Mouse (Mus musculus) testis, postnatal 10 days (tissue): Measurements from ENCODE around the gene Rhox4a2.
"Not testable (repeated sequence)": the region's sequence is repeated elsewhere in the genome, so short reads cannot be mapped to it uniquely, and the experiment has no call there.

Source experiments
- DNase-seq: peaks from one replicate; pipeline ENCODE4 v3.0.0; 2021; ENCODE audit warnings: low spot score

Gene Rhox4a2

GRCm38 (mm10) chrX:37390548-37390947 is at the start of gene Rhox4a2:
Gene Rhox4a2, plus strand, starts transcription at chrX:37390848.
- DNase-seq: not testable (repeated sequence)

- DNase-seq: not testable (repeated sequence)
Measured at GRCm38 (mm10) chrX:37379728-37380127, 10.9 kb upstream of the Rhox4a2 start, which contains the start of gene Rhox3a2. Gene Rhox3a2, plus strand, starts transcription at chrX:37380028.

GRCm38 (mm10) chrX:37411767-37412166 is 21.1 kb downstream of the Rhox4a2 start, which contains the start of gene Rhox2b:
Gene Rhox2b, plus strand, starts transcription at chrX:37412067.
- not testable (repeated sequence) for DNase-seq

GRCm38 (mm10) chrX:37432194-37432593 is 41.5 kb downstream of the Rhox4a2 start, which contains the start of gene Rhox4b:
Gene Rhox4b, plus strand, starts transcription at chrX:37432494.
- not testable (repeated sequence) for DNase-seq
